Mouse (Mus musculus) T-helper 2 cell (primary cell): Measurements from ENCODE around the gene Sema4g.

Source experiments
- in situ Hi-C: fragments of 300-600 bp; cut with MboI, MseI; formaldehyde crosslinking; loops from one replicate; pipeline ENCODE4 v1.15.1; 2025; ENCODE audit warnings: high pct_unique_total_duplicates

Gene Sema4g

GRCm38 (mm10) chr19:45024775-45025174, 35.9 kb downstream of the Sema4g start:
- in situ Hi-C loops = no loop called here

- in situ Hi-C loops = no loop called here
These were observed 37.2 kb downstream of the Sema4g start for GRCm38 (mm10) chr19:45025937-45026568.

- in situ Hi-C loops = no loop called here
These were observed 38.2 kb downstream of the Sema4g start for GRCm38 (mm10) chr19:45026958-45027670.

GRCm38 (mm10) chr19:45027848-45028247, 38.9 kb downstream of the Sema4g start:
- in situ Hi-C loops = no loop called here

GRCm38 (mm10) chr19:45028746-45029145, 39.8 kb downstream of the Sema4g start:
- in situ Hi-C loops = no loop called here

- in situ Hi-C loops = no loop called here
These were observed 40.7 kb downstream of the Sema4g start for GRCm38 (mm10) chr19:45029571-45029970.

- in situ Hi-C loops = loop anchor here (5.0 to 10.0 kb wide), 3 partner anchors 48 to 1275 kb away; partner anchors contain the start of gene Nfkb2
These were observed 41.2 kb downstream of the Sema4g start for GRCm38 (mm10) chr19:45030111-45030510.

- in situ Hi-C loops = loop anchor here (5.0 to 10.0 kb wide), 3 partner anchors 49 to 1274 kb away; partner anchors contain the start of gene Nfkb2
These were observed 42.1 kb downstream of the Sema4g start for GRCm38 (mm10) chr19:45030746-45031693.

GRCm38 (mm10) chr19:45031780-45032179, 42.9 kb downstream of the Sema4g start:
- in situ Hi-C loops = loop anchor here (5.0 to 10.0 kb wide), 3 partner anchors 49 to 1273 kb away; partner anchors contain the start of gene Nfkb2

GRCm38 (mm10) chr19:45032570-45033332, 43.9 kb downstream of the Sema4g start:
- in situ Hi-C loops = loop anchor here (5.0 to 10.0 kb wide), 3 partner anchors 50 to 1272 kb away; partner anchors contain the start of gene Nfkb2

GRCm38 (mm10) chr19:45036867-45037266, 48.0 kb downstream of the Sema4g start:
- in situ Hi-C loops = loop anchor here (10.0 kb wide), 1 partner anchor 1268 kb away; the partner anchor contains the start of gene Nfkb2

GRCm38 (mm10) chr19:45038198-45038597, 49.3 kb downstream of the Sema4g start:
- in situ Hi-C loops = loop anchor here (10.0 kb wide), 1 partner anchor 1267 kb away; the partner anchor contains the start of gene Nfkb2

GRCm38 (mm10) chr19:45040214-45040613, 51.3 kb downstream of the Sema4g start:
- in situ Hi-C loops = no loop called here

- in situ Hi-C loops = no loop called here
These were observed 55.6 kb downstream of the Sema4g start for GRCm38 (mm10) chr19:45044389-45044927.

GRCm38 (mm10) chr19:45045236-45045635, 56.3 kb downstream of the Sema4g start:
- in situ Hi-C loops = no loop called here

GRCm38 (mm10) chr19:45045651-45046050, 56.8 kb downstream of the Sema4g start, which contains the start of gene Pdzd7:
Gene Pdzd7, minus strand, starts transcription at chr19:45045717.
- in situ Hi-C loops = no loop called here

- in situ Hi-C loops = no loop called here
These were observed 57.8 kb downstream of the Sema4g start for GRCm38 (mm10) chr19:45046523-45047321.

- in situ Hi-C loops = no loop called here
These were observed 58.6 kb downstream of the Sema4g start, which contains the start of gene Sfxn3 for GRCm38 (mm10) chr19:45047417-45047934. Gene Sfxn3, plus strand, starts transcription at chr19:45047503.
